Mouse (Mus musculus): ENCODE data around the gene Sox14.

Sox14 gene

GRCm38 (mm10) chr9:99875618-99876372 lies at the start of gene Sox14:
TSS of gene Sox14 (minus strand) at chr9:99876170.
- DNase-seq (ENCODE audit: low read depth), result no peak

- DNase-seq (ENCODE audit: low read depth), result no peak
Observed at GRCm38 (mm10) chr9:99879311-99879710, 3.3 kb upstream of the Sox14 start.

- DNase-seq (ENCODE audit: low read depth), result no peak
Observed at GRCm38 (mm10) chr9:99878588-99878987, 2.6 kb upstream of the Sox14 start.

- DNase-seq (ENCODE audit: low read depth), result no peak
Observed at GRCm38 (mm10) chr9:99877056-99877546, 1.1 kb upstream of the Sox14 start.

DNA sequence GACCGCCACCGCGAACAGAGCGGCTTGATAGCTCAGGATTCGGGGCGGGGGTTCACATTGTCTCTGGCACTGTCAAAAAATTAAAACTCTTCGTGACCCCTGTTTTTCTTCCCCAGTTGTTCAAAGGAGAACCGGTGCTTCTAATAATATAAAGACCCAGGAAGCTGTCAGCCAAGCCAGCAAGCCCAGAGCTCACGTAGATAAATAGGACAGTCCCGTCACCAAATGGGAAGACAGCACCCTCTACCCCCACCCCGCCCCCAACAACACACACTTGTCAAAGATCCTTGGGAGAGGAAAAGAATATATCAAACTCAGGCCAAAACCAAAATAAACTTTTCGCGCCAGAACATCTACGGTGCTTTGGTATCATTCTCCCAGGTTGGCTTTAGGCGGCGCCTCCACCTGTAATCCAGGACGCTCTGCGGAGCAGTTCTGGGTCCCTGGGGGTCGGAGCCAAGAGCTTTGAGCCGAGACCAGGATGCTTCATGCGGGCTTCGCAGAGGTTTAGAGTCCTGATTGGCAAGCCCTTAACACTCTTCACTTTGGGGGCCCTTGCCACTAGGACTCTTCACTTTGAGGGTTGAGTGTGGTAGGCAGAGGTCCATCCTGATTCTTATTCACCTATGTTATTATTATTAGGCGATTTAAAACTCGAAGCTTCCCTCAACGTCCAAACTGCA lies 544 bp upstream of the Sox14 start:
- no peak for DNase-seq (ENCODE audit: low read depth)

- DNase-seq (ENCODE audit: low read depth), result no peak
Observed at GRCm38 (mm10) chr9:99874735-99875617, 994 bp downstream of the Sox14 start.

DNA sequence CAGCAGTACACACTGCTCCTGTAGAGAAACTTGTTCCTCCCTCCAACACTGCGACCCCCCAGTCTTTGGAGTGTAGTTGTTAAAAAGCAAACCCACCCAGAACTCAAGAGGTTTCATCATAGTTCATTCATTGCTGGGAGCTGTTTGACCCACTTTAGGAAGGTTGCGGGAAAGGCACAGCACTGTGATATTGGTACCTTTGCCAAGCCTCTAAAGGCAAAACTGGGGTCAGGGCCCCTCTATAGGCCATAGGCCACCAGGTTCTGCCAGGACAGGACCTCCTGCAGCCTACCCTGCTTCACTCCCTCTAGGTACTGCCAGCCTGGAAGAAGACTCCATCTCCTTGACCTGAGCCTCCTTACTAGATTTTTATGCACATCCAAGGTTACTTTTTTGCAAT lies 2.2 kb downstream of the Sox14 start:
- DNase-seq (ENCODE audit: low read depth), result no peak

DNA sequence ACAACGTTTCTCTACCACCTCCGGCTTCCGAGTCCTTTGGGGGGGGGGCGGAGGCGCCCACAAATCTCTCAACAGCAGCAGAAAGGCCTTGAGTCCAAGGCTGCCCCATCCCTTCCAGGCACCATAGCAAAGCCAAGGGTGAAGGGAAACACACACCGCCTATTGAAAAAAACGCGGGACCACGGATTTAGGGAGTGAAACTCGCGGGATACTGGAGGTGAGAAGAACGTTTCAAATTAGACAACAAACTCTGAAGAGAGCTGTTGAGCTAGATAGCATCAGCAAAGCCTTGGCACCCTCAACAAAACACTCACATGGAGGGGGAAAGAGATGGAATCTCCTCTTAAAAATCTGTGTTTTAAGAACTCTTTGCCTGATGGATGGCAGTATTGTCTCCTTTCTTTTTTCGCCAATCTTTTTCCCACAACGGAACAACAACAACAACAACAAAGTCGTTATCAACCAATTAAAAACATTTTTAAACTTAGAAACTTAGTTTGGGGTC lies 2.8 kb downstream of the Sox14 start:
- DNase-seq (ENCODE audit: low read depth), result no peak

GRCm38 (mm10) chr9:99872204-99873115 lies 3.5 kb downstream of the Sox14 start:
- no peak for DNase-seq (ENCODE audit: low read depth)

DNA sequence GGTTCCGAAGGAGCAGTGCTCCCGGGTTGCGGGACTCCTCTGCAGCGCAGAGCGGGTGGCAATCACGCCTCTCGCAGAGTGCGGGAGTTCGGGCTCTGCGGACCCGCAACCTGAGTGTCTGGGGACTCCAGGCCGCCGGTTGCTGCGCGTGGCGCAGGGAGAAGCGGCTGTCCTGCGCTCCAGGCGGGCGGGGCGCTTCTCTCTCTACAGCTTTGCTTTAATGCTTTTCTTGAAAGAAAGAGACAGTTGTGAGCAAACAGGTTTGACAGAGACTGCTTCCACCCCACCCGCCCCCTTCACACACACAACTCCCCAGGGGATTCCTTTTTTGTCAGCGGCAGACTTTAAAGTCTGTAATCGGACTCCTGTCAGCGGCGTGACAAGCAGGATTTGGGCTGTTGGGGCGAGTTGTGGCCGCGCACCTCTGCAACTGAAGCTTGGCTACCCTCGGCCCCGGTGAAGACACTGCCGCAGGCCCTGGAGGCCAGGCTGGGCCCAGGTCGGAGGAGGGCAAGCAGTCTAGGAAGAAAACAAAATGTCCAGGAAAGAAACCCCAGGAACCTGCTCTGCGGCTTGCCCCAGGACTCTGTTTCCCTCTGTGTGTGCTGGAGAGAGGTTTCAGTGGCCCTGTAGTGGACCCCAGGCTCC lies 4.3 kb downstream of the Sox14 start:
- no peak for DNase-seq (ENCODE audit: low read depth)

- no peak for DNase-seq (ENCODE audit: low read depth)
Observed at GRCm38 (mm10) chr9:99870780-99871555, 5.0 kb downstream of the Sox14 start.

- DNase-seq (ENCODE audit: low read depth), result no peak
Observed at GRCm38 (mm10) chr9:99869936-99870779, 5.8 kb downstream of the Sox14 start.

DNA sequence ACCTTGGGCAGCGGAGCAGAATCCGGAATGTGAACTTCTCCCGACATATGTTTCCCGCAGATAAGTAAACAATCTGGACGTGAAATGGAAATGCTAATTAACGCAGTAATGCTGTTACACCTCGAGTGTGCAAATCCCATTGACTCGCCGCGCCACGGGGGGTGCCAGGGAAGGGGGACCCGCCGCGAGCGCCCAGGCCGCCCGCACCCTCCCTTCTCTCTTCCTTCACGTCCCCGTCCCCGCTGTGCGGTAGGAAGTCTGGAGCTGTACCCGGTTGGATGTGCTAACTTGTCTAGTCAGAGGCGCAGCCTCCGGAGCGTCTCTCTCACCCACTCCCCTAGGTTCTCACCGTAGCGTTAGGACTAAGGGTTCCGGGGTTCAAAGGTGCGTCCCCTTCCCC lies 6.7 kb downstream of the Sox14 start:
- DNase-seq (ENCODE audit: low read depth), result no peak

DNA sequence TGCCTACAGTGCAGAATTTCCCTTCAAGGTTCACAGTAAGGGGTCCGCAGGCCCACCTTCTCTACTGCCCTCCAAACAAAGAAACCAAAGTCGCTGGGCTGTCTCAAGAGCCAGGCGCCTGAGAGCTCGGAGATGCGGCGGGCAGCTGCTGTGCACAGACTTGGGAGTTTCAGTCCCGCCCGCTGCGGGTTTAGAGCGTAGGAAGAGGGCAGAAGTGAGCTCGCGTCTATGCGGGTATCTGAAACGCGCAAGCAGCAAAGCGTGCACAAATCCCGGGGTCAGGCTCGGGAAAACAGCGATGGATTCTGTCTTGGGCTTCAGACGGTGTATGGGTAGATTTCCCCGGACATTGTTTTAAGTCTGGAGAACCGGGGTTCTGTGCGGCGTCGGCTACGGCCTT lies 7.4 kb downstream of the Sox14 start:
- no peak for DNase-seq (ENCODE audit: low read depth)

- no peak for DNase-seq (ENCODE audit: low read depth)
Observed at GRCm38 (mm10) chr9:99868054-99868453, 7.9 kb downstream of the Sox14 start.

GRCm38 (mm10) chr9:99862936-99863335 lies 13.0 kb downstream of the Sox14 start:
- DNase-seq (ENCODE audit: low read depth), result no peak

- no peak for DNase-seq (ENCODE audit: low read depth)
Observed at GRCm38 (mm10) chr9:99854486-99854885, 21.5 kb downstream of the Sox14 start.

DNA sequence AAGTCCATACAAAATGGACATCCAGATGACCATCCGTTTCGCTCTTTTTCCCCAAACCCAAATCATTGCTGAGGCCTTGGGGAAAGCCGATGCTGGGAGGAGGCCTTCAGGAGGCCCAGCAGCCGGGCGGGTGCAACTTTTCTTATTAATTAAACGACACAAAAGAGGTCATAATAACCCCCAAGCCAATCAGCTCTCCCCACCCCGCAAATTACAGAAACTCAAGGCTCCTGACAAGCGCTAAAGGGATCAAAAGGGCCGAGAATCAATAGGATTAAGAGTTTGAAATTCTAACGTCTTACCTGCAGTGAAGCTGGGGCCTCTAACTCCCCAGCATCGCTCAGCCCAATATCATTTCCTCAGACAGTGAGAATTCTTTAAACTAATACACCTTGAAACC lies 22.6 kb downstream of the Sox14 start:
- no peak for DNase-seq (ENCODE audit: low read depth)

DNA sequence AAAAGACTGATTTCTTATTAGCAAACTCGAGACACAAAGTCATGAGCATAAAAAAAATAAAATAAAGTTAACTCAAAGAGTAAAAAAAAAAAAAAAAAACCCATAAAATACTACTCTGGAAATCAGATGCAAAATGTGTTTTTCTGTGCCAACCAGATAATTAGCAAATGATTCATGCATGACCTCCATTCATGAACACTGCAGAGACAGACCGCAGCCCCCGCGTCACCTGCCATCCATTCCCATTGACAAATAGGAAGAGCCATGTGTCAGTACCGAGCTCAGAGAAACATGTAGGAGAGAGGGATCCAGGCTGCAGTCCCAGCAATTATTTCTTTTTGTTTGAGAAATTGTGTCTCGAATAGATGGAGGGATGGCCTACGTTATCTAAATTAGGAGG lies 25.6 kb downstream of the Sox14 start:
- DNase-seq (ENCODE audit: low read depth), result no peak
